Mouse (Mus musculus) T-cell, adult 66 days (primary cell): Measurements from ENCODE around the gene Ei24. TPM values are rescaled to one million over a fixed set of nuclear protein-coding genes. Genes with fewer than 3 reads are reported as not detected.

ENCODE experiments used
- total RNA-seq, 2 experiments: library from RNA; stranded (reverse); gene quantifications; 3 replicates in 1 of 2; 4 replicates in 1 of 2; pipeline ENCODE4 v1.2.4; 2023

The Ei24 gene
- total RNA-seq = 10 to 100 TPM; 45.5 to 47.2 TPM

DNA sequence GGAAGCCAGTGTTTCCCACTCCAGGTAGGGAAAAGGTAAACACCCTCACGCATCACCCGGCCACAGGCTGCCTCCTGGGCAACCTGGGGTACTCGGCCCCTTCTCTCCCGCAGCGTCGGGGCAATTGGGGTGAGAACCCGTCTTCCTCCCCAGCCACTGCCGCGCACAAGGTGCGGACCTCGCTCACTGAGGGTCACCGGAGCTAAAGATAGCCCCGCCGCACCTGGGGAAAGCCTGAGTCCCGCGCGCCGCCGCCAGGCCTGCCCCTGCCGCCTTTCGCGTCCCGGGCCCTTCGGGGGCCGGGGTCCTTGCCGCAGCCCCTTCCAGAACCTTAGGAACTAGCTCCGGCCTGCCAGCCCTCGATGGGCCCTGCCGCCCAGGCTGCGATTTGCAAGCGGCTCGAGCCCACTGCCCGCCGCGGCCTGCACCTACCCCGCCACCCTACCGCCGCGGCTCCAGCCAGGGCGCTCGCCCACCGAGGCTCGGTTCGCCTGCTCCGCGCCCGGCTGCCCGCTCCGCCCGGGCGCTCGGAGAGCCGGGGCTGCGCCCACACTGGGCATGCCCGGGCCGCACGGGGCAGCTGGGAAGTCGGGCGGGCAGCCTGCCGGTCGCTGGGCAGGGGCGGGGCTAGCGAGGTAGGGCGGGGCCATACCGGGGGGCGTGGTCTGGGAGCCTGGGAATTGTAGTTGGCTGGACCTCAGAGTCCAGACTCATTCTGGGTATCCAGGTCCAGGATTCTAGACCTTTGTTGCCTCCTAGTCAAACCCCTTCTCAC lies at the start of gene Ei24:
Gene Ei24 (minus strand): TSS at position 613 of the 775 bp plus-strand sequence.

DNA sequence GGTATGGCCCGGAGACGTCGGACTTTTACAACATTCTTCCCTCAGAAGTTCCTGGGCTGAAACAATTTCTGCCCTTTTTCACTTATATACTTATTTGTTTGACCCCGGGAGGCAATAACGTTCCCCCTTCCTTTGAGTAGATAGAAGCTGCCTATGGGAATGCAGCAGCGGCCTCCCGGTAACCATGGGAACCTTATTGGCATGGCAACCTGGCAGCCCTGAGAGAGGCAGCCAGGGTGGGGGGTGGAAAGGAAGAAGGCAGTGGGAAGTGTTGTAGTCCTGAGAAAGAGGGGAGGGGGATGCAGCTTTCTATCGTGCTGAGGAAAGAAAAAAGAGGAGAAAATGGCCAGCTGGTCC lies 24.4 kb upstream of the Ei24 start, which contains the start of gene Fez1:
Gene Fez1 (plus strand): TSS at position 221 of the 357 bp plus-strand sequence.

DNA sequence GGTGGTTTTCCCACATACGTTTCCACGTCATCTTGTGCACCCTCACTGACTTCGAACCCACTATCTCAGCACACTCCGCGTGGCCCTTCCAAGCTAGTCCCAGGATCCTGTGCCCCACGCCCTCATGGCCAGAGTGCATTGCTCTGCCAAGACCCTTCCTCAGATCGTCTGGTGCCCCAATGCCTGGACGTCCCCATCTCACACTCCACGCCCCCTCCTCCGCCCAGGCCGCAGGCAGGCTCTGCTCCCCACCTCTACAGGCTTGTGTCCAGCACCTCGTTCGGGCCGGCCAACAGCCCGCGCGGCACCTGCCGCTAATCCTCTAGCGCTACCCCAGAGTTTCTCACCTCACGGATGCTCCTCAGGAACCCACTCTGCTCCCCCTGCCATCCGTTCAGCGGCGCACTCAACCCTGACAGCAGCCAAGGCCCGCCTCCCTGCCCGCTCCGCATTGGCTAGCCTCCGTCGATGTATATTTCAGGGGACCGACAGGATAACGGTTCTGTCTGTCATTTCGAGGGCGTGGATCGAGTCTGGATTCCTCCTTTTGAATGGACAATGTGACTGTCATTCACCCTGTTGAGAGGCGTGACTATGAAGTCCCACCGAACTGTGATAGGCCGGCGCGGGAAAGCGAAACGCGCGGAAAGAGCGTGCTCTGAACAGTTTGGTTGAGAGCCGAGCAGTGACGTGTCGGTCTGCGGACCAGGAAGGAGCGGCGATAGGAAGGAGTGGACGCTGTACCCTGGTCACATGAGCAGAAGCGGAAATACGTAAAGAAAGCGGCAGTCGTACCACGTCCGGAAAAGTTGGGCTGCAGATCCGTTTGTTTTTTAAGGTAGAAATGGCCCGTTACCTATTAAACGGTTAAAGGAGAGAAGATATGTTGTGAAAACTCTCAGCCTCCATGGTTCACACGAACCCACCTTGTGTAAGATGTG lies 29.7 kb downstream of the Ei24 start, which contains the start of gene Stt3a:
Gene Stt3a (minus strand): TSS at position 477 of the 941 bp plus-strand sequence.

Other genes with a start within 250 kb of the Ei24 start
- not detected for gene Gm17689, start 214.8 kb downstream of the Ei24 start, total RNA-seq
- not detected for gene A630095E13Rik, start 154.0 kb downstream of the Ei24 start, total RNA-seq
- not detected for gene Acrv1, start 104.2 kb downstream of the Ei24 start, total RNA-seq
- 10 to 100 TPM in 1 of 2 experiments, 1 to 10 TPM in 1; 6.3 to 10.6 TPM for gene Chek1, start 70.3 kb downstream of the Ei24 start, total RNA-seq
- gene Stt3a, start 29.7 kb downstream of the Ei24 start, total RNA-seq = 100 to 1,000 TPM; 146 to 150 TPM
- gene Fez1, start 24.5 kb upstream of the Ei24 start, total RNA-seq = not detected